Mouse (Mus musculus) erythroblast, embryonic 14.5 days (primary cell): Measurements from ENCODE around the gene Ttyh2. TPM values are rescaled to one million over a fixed set of nuclear protein-coding genes. Genes with fewer than 3 reads are reported as not detected.
"Not testable (repeated sequence)": the region's sequence is repeated elsewhere in the genome, so short reads cannot be mapped to it uniquely, and the experiment has no call there.

Experiments used
- H3K27me3 ChIP-seq: 2 replicates; pipeline ENCODE4 v1.6.1; 2012; ENCODE audit warnings: inconsistent platforms; ENCODE audit not compliant: control insufficient read depth
- H3K36me3 ChIP-seq: 2 replicates; pipeline ENCODE4 v1.6.1; 2012; ENCODE audit warnings: mild to moderate bottlenecking, inconsistent platforms; ENCODE audit not compliant: control insufficient read depth
- H3K4me1 ChIP-seq: 2 replicates; pipeline ENCODE4 v1.6.1; 2012; ENCODE audit warnings: inconsistent platforms; ENCODE audit not compliant: control insufficient read depth
- H3K4me3 ChIP-seq: replicated peaks from 2 replicates; pipeline ENCODE3; 2012; ENCODE audit warnings: moderate library complexity, mild to moderate bottlenecking, inconsistent platforms
- H3K9me3 ChIP-seq: 2 replicates; pipeline ENCODE4 v1.6.1; 2012; ENCODE audit warnings: low read length, inconsistent platforms, mixed read lengths; ENCODE audit not compliant: control insufficient read depth
- GATA1 ChIP-seq: IDR thresholded peaks from 2 replicates; pipeline ENCODE4 v1.6.1; 2012; ENCODE audit warnings: low read length, inconsistent platforms, mixed read lengths
- TAL1 ChIP-seq: IDR thresholded peaks from 3 replicates; pipeline ENCODE4 v1.6.1; 2012; ENCODE audit warnings: low read length, inconsistent platforms, mixed read lengths
- polyA plus RNA-seq: library from polyadenylated mRNA; stranded (reverse); fragments of >175 nt; gene quantifications from 2 replicates; pipeline ENCODE4 v1.2.3, GENCODE M21; 2012

Gene Ttyh2
- polyA plus RNA-seq, 1 experiment: 0.02 TPM

DNA sequence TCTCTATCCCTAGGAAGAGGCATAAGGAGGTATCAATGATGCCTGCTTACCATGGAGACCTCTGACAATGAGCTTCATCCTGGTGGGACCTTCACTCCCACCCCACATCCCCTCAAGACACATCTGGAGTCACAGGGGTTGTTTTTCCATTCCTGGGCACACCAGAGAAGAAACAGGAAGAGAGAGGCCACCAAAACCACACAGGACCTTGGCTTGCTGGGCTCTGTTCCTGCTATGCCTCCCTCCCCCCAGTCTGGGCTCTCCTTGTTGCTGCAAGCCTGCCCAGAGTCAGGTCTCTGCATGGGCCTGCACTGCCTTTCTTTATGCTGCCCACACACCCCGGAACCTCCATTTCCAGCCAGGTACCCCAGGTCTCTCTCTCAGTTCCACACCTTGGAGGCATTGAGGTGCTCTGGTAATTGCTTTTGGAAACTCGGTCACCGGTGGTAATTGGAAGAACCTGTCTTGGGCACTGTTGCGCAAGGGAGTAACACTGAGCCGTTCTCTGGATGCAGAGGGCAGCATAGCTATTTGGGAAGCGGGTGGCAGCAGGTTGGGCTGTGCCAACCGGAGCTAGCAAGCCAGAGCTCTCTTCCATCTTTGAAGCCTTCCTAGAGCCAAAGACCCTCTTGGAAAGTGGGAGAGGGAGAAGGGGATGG, 19.8 kb upstream of the Ttyh2 start:
- peaks cover 11% of the 10 kb centered on the region for H3K27me3 ChIP-seq
- TF ChIP-seq TAL1 (no peak), GATA1 (no peak)
- no peak overlapping the region for H3K4me3 ChIP-seq
- H3K36me3 ChIP-seq: no peaks in the 10 kb centered on the region
- H3K9me3 ChIP-seq: no peaks in the 10 kb centered on the region; the same call in 1 of the 2 replicates
- H3K4me1 ChIP-seq: no peaks in the 10 kb centered on the region

DNA sequence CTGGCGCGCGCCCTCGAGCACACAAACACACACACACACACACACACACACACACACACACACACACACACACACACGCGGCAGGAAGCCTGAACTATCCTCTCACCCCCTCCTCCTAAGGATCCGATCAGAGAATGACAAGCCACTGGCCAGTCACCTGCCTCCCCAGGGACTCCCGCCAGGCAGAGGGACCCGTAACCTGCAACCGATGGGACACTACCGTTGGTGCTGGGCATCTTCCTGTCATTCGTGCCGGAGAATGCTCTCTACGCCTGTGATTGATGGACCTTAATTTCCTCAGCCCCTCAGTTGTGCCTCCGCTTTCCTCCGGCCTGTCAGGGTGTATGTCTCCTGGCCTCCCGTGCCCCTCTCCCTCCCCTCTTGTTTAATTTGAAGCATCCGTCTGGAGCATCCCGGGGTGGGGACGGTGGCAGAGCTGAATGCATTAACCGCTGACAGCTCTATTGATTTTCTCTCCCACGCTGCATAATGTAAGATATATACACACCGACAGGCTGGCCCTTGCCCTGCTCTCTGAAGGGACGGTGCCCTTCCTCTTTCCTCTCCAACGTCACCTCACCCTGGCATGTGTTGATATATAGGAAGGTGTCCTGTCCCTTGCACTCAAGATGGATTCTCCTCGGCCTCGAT, 18.1 kb upstream of the Ttyh2 start:
- H3K4me3 ChIP-seq: no peak overlapping the region
- no peaks in the 10 kb centered on the region for H3K36me3 ChIP-seq
- H3K27me3 ChIP-seq: peaks cover 11% of the 10 kb centered on the region
- H3K9me3 ChIP-seq: no peaks in the 10 kb centered on the region; the same call in 1 of the 2 replicates
- TF ChIP-seq GATA1: no peak
- no peak for TF ChIP-seq TAL1
- no peaks in the 10 kb centered on the region for H3K4me1 ChIP-seq

DNA sequence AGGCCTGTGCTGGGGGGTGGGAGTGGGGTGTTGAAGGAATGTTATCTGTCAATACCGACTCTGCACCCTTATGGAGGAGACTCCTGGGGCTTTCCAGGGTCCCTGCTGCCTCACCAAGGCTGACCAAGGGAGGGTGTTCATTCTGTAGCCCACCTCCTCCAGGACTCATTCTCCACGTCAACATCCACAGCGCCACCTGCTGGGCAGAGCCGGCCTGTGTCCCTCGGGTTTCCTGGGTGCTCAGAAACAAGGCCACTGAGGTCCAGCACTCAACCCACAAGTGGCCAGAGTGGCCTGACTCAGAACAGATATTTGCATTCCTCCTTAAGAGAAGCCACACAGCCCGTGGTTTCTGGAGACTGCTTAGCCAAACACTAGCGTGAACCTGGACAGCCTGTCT, 17.5 kb upstream of the Ttyh2 start:
- H3K27me3 ChIP-seq: peaks cover 7% of the 10 kb centered on the region
- no peak overlapping the region for H3K4me3 ChIP-seq
- no peaks in the 10 kb centered on the region; the same call in 1 of the 2 replicates for H3K9me3 ChIP-seq
- no peaks in the 10 kb centered on the region for H3K4me1 ChIP-seq
- no peaks in the 10 kb centered on the region for H3K36me3 ChIP-seq
- no peak for TF ChIP-seq GATA1
- TF ChIP-seq TAL1: no peak

DNA sequence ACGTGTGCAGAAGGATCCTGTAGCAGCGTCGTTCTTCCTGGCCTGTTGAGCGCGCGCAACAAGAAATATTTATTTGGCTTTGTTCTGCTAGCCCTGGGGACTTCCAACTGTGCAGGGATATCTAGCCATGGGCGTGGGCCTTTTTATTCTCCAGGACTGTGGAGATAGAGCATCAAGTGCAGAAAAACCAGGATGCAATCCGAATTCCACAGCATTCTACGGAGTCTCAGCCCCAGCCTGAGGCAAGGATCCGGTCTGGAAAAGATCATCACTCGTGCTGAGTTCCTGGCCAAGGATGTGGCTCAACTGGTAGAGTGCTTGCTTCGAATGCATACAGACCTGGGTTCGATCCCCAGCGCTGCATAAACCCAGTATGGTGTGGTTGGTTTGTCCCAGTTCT, 13.1 kb upstream of the Ttyh2 start:
- Histone ChIP-seq H3K36me3 (no peaks in the 10 kb centered on the region), H3K9me3 (no peaks in the 10 kb centered on the region; the same call in 1 of the 2 replicates), H3K27me3 (peaks cover 15% of the 10 kb centered on the region), H3K4me1 (peaks cover 2% of the 10 kb centered on the region; the same call in 1 of the 2 replicates), H3K4me3 (no peak overlapping the region)
- TF ChIP-seq GATA1: no peak
- no peak for TF ChIP-seq TAL1

DNA sequence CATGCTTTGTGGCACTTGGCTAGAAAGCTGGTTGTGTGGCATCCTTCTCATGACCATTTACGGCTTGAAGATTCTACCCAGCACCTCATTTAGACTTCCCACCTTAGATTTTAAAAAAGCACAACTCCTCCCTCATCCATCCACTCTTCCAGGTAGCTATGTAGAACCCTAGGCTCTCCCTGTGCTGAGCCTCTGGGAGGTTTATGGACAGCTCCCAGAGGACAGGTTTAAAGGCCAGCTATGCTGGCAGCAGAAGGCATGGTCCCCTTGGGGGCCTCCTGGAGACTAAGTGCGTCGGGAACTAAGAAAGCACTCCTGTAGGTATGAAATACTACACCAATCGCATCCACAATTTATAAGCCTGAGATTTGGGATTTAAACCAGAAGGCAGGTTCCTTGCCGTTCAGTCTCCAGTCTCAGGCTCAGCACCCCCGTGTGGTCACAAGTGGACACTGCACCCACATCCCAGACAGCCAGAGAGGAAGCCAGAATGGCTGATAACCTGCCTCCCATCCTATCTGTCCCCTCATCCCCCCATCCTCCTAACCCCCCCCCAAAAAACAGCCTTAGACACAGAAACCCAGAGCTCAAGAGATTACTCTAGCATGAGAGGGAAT, 12.4 kb upstream of the Ttyh2 start:
- Histone ChIP-seq H3K4me1 (peaks cover 5% of the 10 kb centered on the region), H3K4me3 (no peak overlapping the region), H3K9me3 (no peaks in the 10 kb centered on the region; the same call in 1 of the 2 replicates), H3K27me3 (peaks cover 14% of the 10 kb centered on the region), H3K36me3 (no peaks in the 10 kb centered on the region)
- TF ChIP-seq GATA1 (no peak), TAL1 (no peak)

DNA sequence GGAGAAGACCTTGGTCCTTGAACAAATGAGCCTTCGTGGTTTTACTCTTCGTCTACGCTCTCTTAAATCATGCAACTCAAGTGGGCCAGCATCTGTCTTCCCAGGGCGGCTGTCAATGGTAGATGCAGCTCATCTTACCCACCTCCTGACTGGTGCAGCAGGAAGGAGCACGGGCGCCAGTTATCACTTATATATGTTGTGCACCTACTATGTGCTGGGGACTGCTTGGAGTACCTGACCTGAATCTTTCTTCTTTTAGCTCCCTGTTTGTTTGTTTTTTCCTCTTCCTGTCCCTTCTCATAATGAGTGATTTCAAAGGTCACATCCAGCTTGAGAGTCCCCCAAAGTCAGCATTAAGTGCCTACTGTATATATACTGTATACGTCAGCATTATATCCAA, 11.1 kb upstream of the Ttyh2 start:
- no peak for TF ChIP-seq TAL1
- no peak for TF ChIP-seq GATA1
- H3K9me3 ChIP-seq: no peaks in the 10 kb centered on the region
- peaks cover 14% of the 10 kb centered on the region for H3K27me3 ChIP-seq
- no peak overlapping the region for H3K4me3 ChIP-seq
- H3K36me3 ChIP-seq: peaks cover under 1% of the 10 kb centered on the region; the same call in 1 of the 2 replicates
- H3K4me1 ChIP-seq: peaks cover 10% of the 10 kb centered on the region

DNA sequence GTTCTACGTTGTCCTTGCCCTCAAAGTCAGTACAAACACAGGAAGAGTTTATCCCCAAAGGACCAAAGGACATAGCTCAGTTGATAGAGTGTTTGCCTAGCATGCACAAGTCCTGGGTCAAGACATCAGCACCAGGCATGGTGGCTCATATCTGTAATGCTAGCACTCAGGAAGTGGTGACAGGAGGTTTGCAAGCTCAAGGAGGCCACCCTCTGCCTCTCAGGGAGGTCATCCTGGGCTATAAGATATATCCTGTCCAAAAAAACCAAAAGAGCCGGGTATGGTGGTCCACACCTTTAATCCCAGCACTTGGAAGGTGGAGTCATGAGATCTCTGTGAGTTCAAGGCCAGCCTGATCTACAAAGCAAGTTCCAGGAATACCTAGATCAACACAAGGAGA, 9.8 kb upstream of the Ttyh2 start:
- Histone ChIP-seq H3K36me3 (peaks cover 13% of the 10 kb centered on the region), H3K4me3 (no peak overlapping the region), H3K4me1 (peaks cover 23% of the 10 kb centered on the region), H3K27me3 (peaks cover 14% of the 10 kb centered on the region), H3K9me3 (no peaks in the 10 kb centered on the region)
- no peak for TF ChIP-seq GATA1
- no peak for TF ChIP-seq TAL1

DNA sequence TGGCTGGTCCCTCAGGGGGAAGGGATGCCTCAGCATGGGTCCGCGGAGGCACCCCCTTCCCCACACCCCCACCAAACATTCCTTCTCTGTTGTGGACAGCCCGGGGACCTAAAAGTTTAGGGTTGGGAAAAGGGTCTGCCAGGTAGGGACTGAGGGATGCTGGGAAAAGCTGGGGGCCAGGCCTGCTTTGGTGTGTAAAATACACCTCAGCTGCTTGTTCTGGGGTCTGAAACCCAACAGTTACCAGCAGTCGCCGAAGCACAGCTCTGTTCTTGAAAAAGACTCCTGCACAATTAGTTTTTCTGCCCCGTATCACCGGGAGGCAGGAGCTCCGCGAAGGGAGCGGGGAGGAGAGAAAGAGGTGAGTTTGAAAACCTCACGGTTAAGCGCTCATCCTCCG, 8.4 kb upstream of the Ttyh2 start:
- H3K4me1 ChIP-seq: peaks cover 31% of the 10 kb centered on the region
- TF ChIP-seq GATA1: no peak
- TF ChIP-seq TAL1: no peak
- no peak overlapping the region for H3K4me3 ChIP-seq
- peaks cover 27% of the 10 kb centered on the region for H3K36me3 ChIP-seq
- no peaks in the 10 kb centered on the region for H3K9me3 ChIP-seq
- H3K27me3 ChIP-seq: peaks cover 14% of the 10 kb centered on the region

DNA sequence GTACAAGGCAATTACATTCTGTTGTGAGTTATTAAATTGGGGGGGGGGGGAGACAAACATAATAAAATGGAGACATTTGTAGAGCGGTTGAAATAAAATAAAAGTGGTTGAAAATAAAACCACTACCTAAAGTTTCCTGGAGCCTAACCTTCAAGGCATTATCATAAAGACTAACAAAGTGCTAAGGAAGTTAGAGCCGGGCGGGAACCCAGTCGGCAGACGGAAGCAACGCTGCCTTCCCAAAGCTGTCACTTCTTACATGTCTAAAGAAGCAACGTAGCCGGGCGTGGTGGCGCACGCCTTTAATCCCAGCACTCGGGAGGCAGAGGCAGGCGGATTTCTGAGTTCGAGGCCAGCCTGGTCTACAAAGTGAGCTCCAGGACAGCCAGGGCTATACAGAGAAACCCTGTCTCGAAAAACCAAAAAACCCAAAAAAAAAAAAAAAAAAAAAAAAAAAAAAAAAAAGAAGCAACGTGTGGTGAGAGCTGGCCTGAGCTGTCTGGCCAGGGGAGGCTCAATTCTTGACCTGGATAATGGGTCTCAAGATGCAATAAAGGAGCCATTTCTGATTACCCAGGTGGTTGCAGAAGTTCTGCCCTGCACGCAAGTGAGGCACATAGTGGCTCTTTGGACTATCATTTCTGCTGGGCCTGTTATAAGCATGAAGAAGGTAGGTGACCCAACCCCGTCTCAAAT, 7.8 kb upstream of the Ttyh2 start:
- Histone ChIP-seq H3K4me3 (no peak overlapping the region), H3K4me1 (peaks cover 31% of the 10 kb centered on the region), H3K36me3 (peaks cover 33% of the 10 kb centered on the region), H3K27me3 (peaks cover 14% of the 10 kb centered on the region), H3K9me3 (no peaks in the 10 kb centered on the region)
- no peak for TF ChIP-seq TAL1
- TF ChIP-seq GATA1: no peak

DNA sequence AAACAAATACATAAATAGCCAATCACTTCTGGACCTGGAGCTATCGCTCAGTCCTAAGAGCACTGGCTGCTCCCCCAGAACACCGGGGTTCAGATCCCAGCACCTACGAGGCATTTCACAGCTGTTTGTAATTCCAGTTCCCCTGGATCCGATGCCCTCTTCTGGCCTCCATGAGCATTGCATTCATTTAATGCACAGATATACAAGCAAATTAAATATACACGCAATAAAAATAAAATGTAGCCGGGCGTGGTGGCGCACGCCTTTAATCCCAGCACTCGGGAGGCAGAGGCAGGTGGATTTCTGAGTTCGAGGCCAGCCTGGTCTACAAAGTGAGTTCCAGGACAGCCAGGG, 7.3 kb upstream of the Ttyh2 start:
- peaks cover 31% of the 10 kb centered on the region for H3K4me1 ChIP-seq
- not testable (repeated sequence) for H3K4me3 ChIP-seq
- H3K36me3 ChIP-seq: peaks cover 38% of the 10 kb centered on the region

More for the DNA sequence above, 7.3 kb upstream of the Ttyh2 start:
- H3K27me3 ChIP-seq: peaks cover 14% of the 10 kb centered on the region
- not testable (repeated sequence) for H3K9me3 ChIP-seq
